Comparison of ENCODE assay signal across 12 mouse cellular contexts in the genomic region with DNA sequence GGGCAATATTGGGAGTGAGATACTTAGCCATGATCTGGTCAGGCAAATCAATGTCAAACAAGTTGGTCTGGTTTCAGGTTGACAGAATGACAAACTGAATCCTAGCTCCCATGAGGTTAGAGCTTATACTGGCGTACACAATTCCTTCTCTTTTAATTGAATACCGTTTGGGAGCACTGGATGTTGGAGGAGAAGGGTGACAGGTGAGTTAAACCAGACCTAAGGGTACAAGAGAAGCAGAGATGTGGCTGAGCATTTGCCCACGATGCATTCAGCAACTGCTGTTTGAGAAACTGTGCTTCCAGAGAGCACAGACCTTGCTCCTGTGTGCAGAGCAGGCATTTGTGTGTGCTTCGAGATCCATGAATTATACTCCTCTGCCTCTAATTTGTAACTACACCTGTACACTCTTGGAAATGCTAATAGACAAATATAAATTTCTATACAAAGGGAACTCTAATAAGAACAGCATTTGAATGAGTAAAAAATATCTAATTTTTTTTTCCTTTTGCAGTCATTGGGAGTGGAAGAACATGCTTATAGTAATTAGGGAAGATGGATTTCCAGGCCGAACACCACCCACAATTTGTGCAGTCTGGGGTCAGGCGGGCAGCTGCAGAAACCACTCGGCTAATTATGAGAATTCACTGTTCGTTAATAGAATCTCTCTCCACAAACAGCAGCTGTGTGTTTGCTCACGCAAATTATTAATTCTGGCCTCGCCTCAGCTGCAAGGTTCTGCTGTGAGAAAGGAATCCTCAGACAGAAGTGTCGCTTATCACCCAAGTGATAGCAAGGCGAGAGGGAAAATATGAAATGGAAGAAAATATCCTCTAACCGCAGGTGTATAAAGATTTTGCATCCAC.
DNase-seq lines count a peak whose midpoint lies in the region; ATAC-seq and TF ChIP-seq lines count a peak whose summit lies in the region.
"Had no signal": no experiment of that assay in that cellular context is flagged by ENCODE, and none has a peak within 500 bp of the region (broad histone marks: within the 10 kb centered on the region; RNA-seq: fewer than 3 reads in every experiment).

No protein-coding gene starts in this region.

- peak; percentile 32 for DNase-seq in neural tube, embryonic 11.5 days (ENCODE audit: low spot score)
- no peak for DNase-seq in neural tube, embryonic 10.5 days (ENCODE audit: extremely low spot score, low spot score)
- DNase-seq in forebrain, embryonic 14.5 days (ENCODE audit: low spot score): peak; percentile 80
- DNase-seq in hindbrain, postnatal 0 days (ENCODE audit: low spot score): peak; percentile 43
- DNase-seq in retina, postnatal 1 day: peak; percentile 77
- DNase-seq in frontal cortex, adult 2 months (ENCODE audit: extremely low spot score in 1 of 2, low spot score in 1 of 2): no peak
- no peak for DNase-seq in gastrocnemius, adult 8-10 months (ENCODE audit: low spot score in 2 of 2)
- DNase-seq: gastrocnemius, postnatal 25 days; thymus, adult 18-20 months had no signal

- H3K4me1 ChIP-seq in neural tube, embryonic 11.5 days (ENCODE audit: control insufficient read depth, insufficient read depth, low read length): no peaks in the 10 kb centered on the region
- H3K4me1 ChIP-seq in forebrain, embryonic 14.5 days (ENCODE audit: control insufficient read depth, insufficient read depth, low read length): peaks cover 11% of the 10 kb centered on the region
- H3K4me1 ChIP-seq in hindbrain, postnatal 0 days (ENCODE audit: insufficient read depth, low read length): no peaks in the 10 kb centered on the region
- H3K4me1 ChIP-seq: neural tube, embryonic 12.5 days had no signal

- peak overlapping the region; percentile 3 for H3K27ac ChIP-seq in neural tube, embryonic 11.5 days (ENCODE audit: low read depth, low read length)
- H3K27ac ChIP-seq in forebrain, embryonic 14.5 days (ENCODE audit: low read depth, low read length): peak overlapping the region; percentile 55; the same call in 1 of the 2 replicates
- H3K27ac ChIP-seq in hindbrain, postnatal 0 days: peak overlapping the region; percentile 27; the same call in 1 of the 2 replicates
- H3K27ac ChIP-seq: neural tube, embryonic 12.5 days had no signal

- WGBS in neural tube, embryonic 11.5 days: 72% methylated on average over 13 of the region's 13 CpGs
- WGBS in forebrain, embryonic 14.5 days: 26% methylated on average over 13 of the region's 13 CpGs
- WGBS in hindbrain, postnatal 0 days: 43% methylated on average over 13 of the region's 13 CpGs

- no peak overlapping the region for H3K9ac ChIP-seq in neural tube, embryonic 11.5 days (ENCODE audit: low read length)
- H3K9ac ChIP-seq in forebrain, embryonic 14.5 days (ENCODE audit: low read length): no peak overlapping the region
- H3K9ac ChIP-seq in hindbrain, postnatal 0 days (replicated peaks; ENCODE audit: low read length): no peak overlapping the region
- H3K9ac ChIP-seq: neural tube, embryonic 12.5 days had no signal

- H3K9me3 ChIP-seq in neural tube, embryonic 11.5 days (ENCODE audit: control insufficient read depth, low read length): no peaks in the 10 kb centered on the region
- no peaks in the 10 kb centered on the region for H3K9me3 ChIP-seq in forebrain, embryonic 14.5 days (replicated peaks; ENCODE audit: control insufficient read depth, low read length)
- H3K9me3 ChIP-seq in hindbrain, postnatal 0 days (ENCODE audit: low read length): no peaks in the 10 kb centered on the region
- H3K9me3 ChIP-seq: neural tube, embryonic 12.5 days had no signal

- H3K27me3 ChIP-seq in neural tube, embryonic 11.5 days (ENCODE audit: control insufficient read depth, insufficient read depth, low read length): no peaks in the 10 kb centered on the region
- H3K27me3 ChIP-seq in forebrain, embryonic 14.5 days (replicated peaks; ENCODE audit: control insufficient read depth, insufficient read depth, low read length): no peaks in the 10 kb centered on the region
- H3K27me3 ChIP-seq in hindbrain, postnatal 0 days (ENCODE audit: insufficient read depth, low read length): no peaks in the 10 kb centered on the region
- H3K27me3 ChIP-seq: CH12.LX; neural tube, embryonic 12.5 days had no signal

- no peak for TF ChIP-seq CTCF in hindbrain, postnatal 0 days (IDR thresholded peaks at IDR 0.05; ENCODE audit: low read depth)

- no peak for ATAC-seq in neural tube, embryonic 11.5 days (ENCODE audit: insufficient read depth, low FRiP score, low TSS enrichment)
- peak; percentile 87 for ATAC-seq in forebrain, embryonic 14.5 days
- ATAC-seq in hindbrain, postnatal 0 days: peak; percentile 53; the same call in 1 of the 2 replicates
- ATAC-seq: intestine, postnatal 0 days had no signal

- H3K36me3 ChIP-seq in neural tube, embryonic 11.5 days (ENCODE audit: control insufficient read depth, insufficient read depth, low read length): no peaks in the 10 kb centered on the region
- H3K36me3 ChIP-seq in forebrain, embryonic 14.5 days (ENCODE audit: control insufficient read depth, insufficient read depth, low read length): no peaks in the 10 kb centered on the region
- no peaks in the 10 kb centered on the region for H3K36me3 ChIP-seq in hindbrain, postnatal 0 days (ENCODE audit: insufficient read depth, low read length)
- H3K36me3 ChIP-seq: neural tube, embryonic 12.5 days had no signal

- H3K4me3 ChIP-seq in neural tube, embryonic 11.5 days (ENCODE audit: low read depth, low read length): no peak overlapping the region
- no peak overlapping the region for H3K4me3 ChIP-seq in forebrain, embryonic 14.5 days (ENCODE audit: low read depth, low read length)
- H3K4me3 ChIP-seq in hindbrain, postnatal 0 days (ENCODE audit: low read length): no peak overlapping the region
- H3K4me3 ChIP-seq: neural tube, embryonic 12.5 days had no signal

- no peak overlapping the region for H3K4me2 ChIP-seq in neural tube, embryonic 11.5 days (ENCODE audit: low read depth)
- H3K4me2 ChIP-seq in forebrain, embryonic 14.5 days (ENCODE audit: low read length): no peak overlapping the region
- 0 out of 2 replicates have a peak overlapping the region, but pooled peaks have one; percentile 7 for H3K4me2 ChIP-seq in hindbrain, postnatal 0 days (ENCODE audit: low read depth, low read length)
- H3K4me2 ChIP-seq: neural tube, embryonic 12.5 days had no signal

Comparison
In these comparisons a context has a peak if more than half of its experiments do, and no peak if none do; other contexts are left out.
1. DNase-seq: peak in neural tube, embryonic 11.5 days (single experiment), forebrain, embryonic 14.5 days (single experiment), hindbrain, postnatal 0 days (single experiment) and retina, postnatal 1 day (single experiment); none in neural tube, embryonic 10.5 days (single experiment), frontal cortex, adult 2 months (0 of 2) and gastrocnemius, adult 8-10 months (0 of 2).
2. H3K27ac ChIP-seq: peak in every context shown above with its lines; median percentile 55 in forebrain, embryonic 14.5 days; 27 in hindbrain, postnatal 0 days; 3 in neural tube, embryonic 11.5 days.